Mouse (Mus musculus) kidney, adult 2 months (tissue): Measurements from ENCODE around the gene Myrfl. TPM values are rescaled to one million over a fixed set of nuclear protein-coding genes. Genes with fewer than 3 reads are reported as not detected.

Experiments
- DNase-seq: peaks from one replicate; pipeline ENCODE4 v3.0.0; 2021
- H3K27ac ChIP-seq: fragments of 200-500 bp; 2 replicates; pipeline ENCODE4 v1.5.1; 2012; ENCODE audit warnings: low read depth, low read length, control low read depth, inconsistent platforms; ENCODE audit not compliant: insufficient read depth
- H3K27me3 ChIP-seq: fragments of 200-500 bp; replicated peaks from 2 replicates; pipeline ENCODE4 v1.6.1; 2012; ENCODE audit warnings: mild to moderate bottlenecking, moderate library complexity, low read length, inconsistent platforms; ENCODE audit not compliant: control insufficient read depth, insufficient read depth
- H3K36me3 ChIP-seq: fragments of 200-500 bp; 2 replicates; pipeline ENCODE4 v1.6.1; 2012; ENCODE audit warnings: mild to moderate bottlenecking, moderate library complexity, low read length, inconsistent platforms; ENCODE audit not compliant: control insufficient read depth, insufficient read depth
- H3K4me1 ChIP-seq: fragments of 200-500 bp; 2 replicates; pipeline ENCODE4 v1.6.1; 2011; ENCODE audit warnings: low read length; ENCODE audit not compliant: control insufficient read depth, insufficient read depth
- H3K4me3 ChIP-seq: fragments of 200-500 bp; 2 replicates; pipeline ENCODE4 v1.5.1; 2011; ENCODE audit warnings: mild to moderate bottlenecking, low read depth, low read length, control low read depth; ENCODE audit not compliant: insufficient read depth
- CTCF ChIP-seq: fragments of 200-500 bp; conservative IDR thresholded peaks from 2 replicates; pipeline ENCODE4 v1.5.1; 2011; ENCODE audit warnings: low read depth, mild to moderate bottlenecking, control low read depth, low read length, moderate library complexity, mixed read lengths; ENCODE audit not compliant: insufficient read depth, insufficient read length
- POLR2A ChIP-seq: fragments of 200-500 bp; IDR thresholded peaks from one replicate; pipeline ENCODE4 v1.6.1; 2011; ENCODE audit warnings: low read depth, low read length, control low read depth
- WGBS: fragments of 180-500 bp; shearing (Covaris S2); methylation state at CpG from one replicate; pipeline ENCODE4 v1.1.7; 2018; 5-methylcytosine and 5-hydroxymethylcytosine counted together
- polyA plus RNA-seq: library from polyadenylated mRNA; depleted of rRNA; stranded (reverse); fragments of >200 nt; gene quantifications from 2 replicates; pipeline ENCODE4 v1.2.3, GENCODE M21; 2012

The Myrfl gene
- polyA plus RNA-seq, 1 experiment: 0.02 TPM

GRCm38 (mm10) chr10:116815311-116816060, 81.2 kb downstream of the Myrfl start:
- no peak for DNase-seq
- TF ChIP-seq POLR2A (no peak), CTCF (no peak)
- H3K27me3 ChIP-seq: no peaks in the 10 kb centered on the region
- WGBS: 25% methylated on average over 15 of the region's 15 CpGs
- H3K4me3 ChIP-seq: no peak overlapping the region
- no peaks in the 10 kb centered on the region for H3K36me3 ChIP-seq
- H3K4me1 ChIP-seq: no peaks in the 10 kb centered on the region
- no peak overlapping the region for H3K27ac ChIP-seq

- 88% methylated on average over 9 of the region's 9 CpGs for WGBS
- TF ChIP-seq POLR2A: no peak
- TF ChIP-seq CTCF: no peak
- no peak overlapping the region for H3K4me3 ChIP-seq
Observed at GRCm38 (mm10) chr10:116813150-116813549, 83.6 kb downstream of the Myrfl start.

GRCm38 (mm10) chr10:116810738-116811137, 86.0 kb downstream of the Myrfl start:
- Histone ChIP-seq H3K27ac (no peak overlapping the region), H3K36me3 (no peaks in the 10 kb centered on the region), H3K4me1 (no peaks in the 10 kb centered on the region), H3K27me3 (no peaks in the 10 kb centered on the region), H3K4me3 (no peak overlapping the region)
- no peak for TF ChIP-seq CTCF
- TF ChIP-seq POLR2A: no peak
- no peak for DNase-seq
- WGBS: 81% methylated on average over 15 of the region's 15 CpGs

More at GRCm38 (mm10) chr10:116813150-116813549, 83.6 kb downstream of the Myrfl start:
- no peak for DNase-seq
- Histone ChIP-seq H3K27me3 (no peaks in the 10 kb centered on the region), H3K36me3 (no peaks in the 10 kb centered on the region), H3K4me1 (no peaks in the 10 kb centered on the region), H3K27ac (no peak overlapping the region)

GRCm38 (mm10) chr10:116809383-116809782, 87.3 kb downstream of the Myrfl start:
- H3K4me3 ChIP-seq: no peak overlapping the region
- TF ChIP-seq CTCF (no peak), POLR2A (no peak)
- WGBS: 39% methylated on average over 9 of the region's 9 CpGs
- H3K27ac ChIP-seq: no peak overlapping the region
- DNase-seq: no peak
- no peaks in the 10 kb centered on the region for H3K27me3 ChIP-seq
- no peaks in the 10 kb centered on the region for H3K4me1 ChIP-seq
- no peaks in the 10 kb centered on the region for H3K36me3 ChIP-seq

GRCm38 (mm10) chr10:116808556-116809353, 88.0 kb downstream of the Myrfl start:
- Histone ChIP-seq H3K4me3 (no peak overlapping the region), H3K27me3 (no peaks in the 10 kb centered on the region), H3K27ac (no peak overlapping the region), H3K36me3 (no peaks in the 10 kb centered on the region), H3K4me1 (no peaks in the 10 kb centered on the region)
- WGBS: 75% methylated on average over 10 of the region's 10 CpGs
- no peak for TF ChIP-seq POLR2A
- TF ChIP-seq CTCF: no peak
- no peak for DNase-seq

GRCm38 (mm10) chr10:116802178-116802794, 94.4 kb downstream of the Myrfl start:
- Histone ChIP-seq H3K4me3 (no peak overlapping the region), H3K27ac (no peak overlapping the region), H3K27me3 (no peaks in the 10 kb centered on the region), H3K36me3 (no peaks in the 10 kb centered on the region), H3K4me1 (no peaks in the 10 kb centered on the region)
- no peak for TF ChIP-seq POLR2A
- TF ChIP-seq CTCF: no peak
- WGBS: 54% methylated on average over 5 of the region's 5 CpGs
- DNase-seq: no peak

GRCm38 (mm10) chr10:116801281-116801680, 95.4 kb downstream of the Myrfl start:
- Histone ChIP-seq H3K36me3 (no peaks in the 10 kb centered on the region), H3K4me1 (no peaks in the 10 kb centered on the region), H3K27me3 (no peaks in the 10 kb centered on the region), H3K4me3 (no peak overlapping the region), H3K27ac (no peak overlapping the region)
- DNase-seq: no peak
- WGBS: 62% methylated on average over 4 of the region's 4 CpGs
- TF ChIP-seq CTCF (no peak), POLR2A (no peak)
